Mouse (Mus musculus) heart, postnatal 0 days (tissue): Measurements from ENCODE around the gene Pax4. TPM values are rescaled to one million over a fixed set of nuclear protein-coding genes. Genes with fewer than 3 reads are reported as not detected.
A peak's percentile ranks its signal among the peaks of the same experiment; 100 is the strongest.

Source experiments
- ATAC-seq: fragments of 200-750 bp; cut with Nextera tagmentation; 2 replicates; pipeline ENCODE4 v1.8.0; 2017; ENCODE audit warnings: low read depth, moderate number of reproducible peaks, moderate library complexity; ENCODE audit not compliant: insufficient read depth
- DNase-seq: peaks from one replicate; pipeline ENCODE4 v3.0.0-alpha.2; 2016; ENCODE audit warnings: low spot score
- H3K27ac ChIP-seq: fragments of 300-500 bp; sonication (generic); 2 replicates; pipeline ENCODE4 v1.5.1; 2014; ENCODE audit warnings: low read depth, mild to moderate bottlenecking
- H3K27me3 ChIP-seq: fragments of 300-500 bp; sonication (generic); 2 replicates; pipeline ENCODE4 v1.6.1; 2014; ENCODE audit warnings: low read length, mixed read lengths; ENCODE audit not compliant: control insufficient read depth, insufficient read depth
- H3K36me3 ChIP-seq: fragments of 300-500 bp; sonication (generic); replicated peaks from 2 replicates; pipeline ENCODE4 v1.6.1; 2014; ENCODE audit warnings: low read length, mixed read lengths; ENCODE audit not compliant: control insufficient read depth, insufficient read depth
- H3K4me1 ChIP-seq: fragments of 300-500 bp; sonication (generic); 2 replicates; pipeline ENCODE4 v1.6.1; 2014; ENCODE audit warnings: antibody characterized with exemption; ENCODE audit not compliant: control insufficient read depth, insufficient read depth
- H3K4me2 ChIP-seq: fragments of 300-500 bp; sonication (generic); 2 replicates; pipeline ENCODE4 v1.6.1; 2014; ENCODE audit warnings: low read depth, mild to moderate bottlenecking, low read length, moderate library complexity
- H3K4me3 ChIP-seq: fragments of 300-500 bp; sonication (generic); 2 replicates; pipeline ENCODE4 v1.5.1; 2014; ENCODE audit warnings: low read depth, low read length
- H3K9ac ChIP-seq: fragments of 300-500 bp; sonication (generic); replicated peaks from 2 replicates; pipeline ENCODE4 v1.6.1; 2014; ENCODE audit warnings: low read depth, low read length, mixed read lengths
- H3K9me3 ChIP-seq: fragments of 300-500 bp; sonication (generic); replicated peaks from 2 replicates; pipeline ENCODE4 v1.6.1; 2016; ENCODE audit warnings: low read length; ENCODE audit not compliant: control insufficient read depth
- CTCF ChIP-seq: IDR thresholded peaks from 2 replicates; pipeline ENCODE4 v1.5.1; 2016; ENCODE audit warnings: antibody characterized with exemption, control low read depth, low read depth
- EP300 ChIP-seq: IDR thresholded peaks from 2 replicates; pipeline ENCODE4 v1.6.1; 2016; ENCODE audit warnings: antibody characterized with exemption, low read depth
- WGBS: fragments of 180-500 bp; shearing (Covaris S2); extraction: QIAGEN DNeasy Blood & Tissue Kit; methylation state at CpG from one replicate; pipeline ENCODE4 v1.1.7; 2014; 5-methylcytosine and 5-hydroxymethylcytosine counted together
- polyA plus RNA-seq: library from polyadenylated mRNA; unstranded; fragments of >200 nt; fragmentation: Nextera tagmentation; extraction: Ambion mirVana; gene quantifications from 2 replicates; pipeline ENCODE4 v1.2.1, GENCODE M21; 2015
- total RNA-seq: library from RNA; depleted of rRNA; stranded (reverse); fragments of >200 nt; gene quantifications from 2 replicates; pipeline ENCODE4 v1.2.3, GENCODE M21; 2014; ENCODE audit warnings: low replicate concordance

The Pax4 gene
- total and polyA plus RNA-seq, 2 experiments from 2014 or later = not detected

GRCm38 (mm10) chr6:28425019-28425418 lies 24.1 kb downstream of the Pax4 start:
- H3K9ac ChIP-seq = no peak overlapping the region
- DNase-seq = no peak
- H3K27ac ChIP-seq = no peak overlapping the region
- peaks cover 23% of the 10 kb centered on the region for H3K4me1 ChIP-seq
- H3K4me2 ChIP-seq = peak overlapping the region; percentile 84; the same call in 1 of the 2 replicates
- TF ChIP-seq EP300 = no peak
- no peak for TF ChIP-seq CTCF
- WGBS = 57% methylated on average over 6 of the region's 6 CpGs
- no peak overlapping the region for H3K4me3 ChIP-seq
- H3K9me3 ChIP-seq = no peaks in the 10 kb centered on the region
- H3K27me3 ChIP-seq = no peaks in the 10 kb centered on the region
- peaks cover 17% of the 10 kb centered on the region for H3K36me3 ChIP-seq
- ATAC-seq = no peak

- Histone ChIP-seq H3K4me1 (peaks cover 33% of the 10 kb centered on the region), H3K27me3 (no peaks in the 10 kb centered on the region), H3K4me3 (peak overlapping the region; percentile 100), H3K9me3 (no peaks in the 10 kb centered on the region), H3K27ac (peak overlapping the region; percentile 86), H3K4me2 (peak overlapping the region; percentile 84), H3K36me3 (peaks cover 18% of the 10 kb centered on the region), H3K9ac (peak overlapping the region; percentile 98)
- peak; percentile 40 for DNase-seq
- 6% methylated on average over 29 of the region's 46 CpGs for WGBS
- ATAC-seq = peak; percentile 32
- 0 out of 2 replicates have a peak, but pooled peaks have one; percentile 8 for TF ChIP-seq CTCF
- no peak for TF ChIP-seq EP300
Measured at GRCm38 (mm10) chr6:28423767-28424695, 25.1 kb downstream of the Pax4 start.

- 0% methylated on average over 36 of the region's 42 CpGs for WGBS
- H3K27ac ChIP-seq = peak within 1 kb of the TSS; percentile 86
- DNase-seq = peak; percentile 91
- H3K27me3 ChIP-seq = no peaks in the 10 kb centered on the region
- peaks cover 40% of the 10 kb centered on the region for H3K4me1 ChIP-seq
- peak within 1 kb of the TSS; percentile 84 for H3K4me2 ChIP-seq
- TF ChIP-seq EP300 (no peak), CTCF (no peak)
- peak within 1 kb of the TSS; percentile 98 for H3K9ac ChIP-seq
- peak; percentile 82 for ATAC-seq
- peaks cover 25% of the 10 kb centered on the region for H3K36me3 ChIP-seq
- no peaks in the 10 kb centered on the region for H3K9me3 ChIP-seq
- peak within 1 kb of the TSS; percentile 100 for H3K4me3 ChIP-seq
Measured at GRCm38 (mm10) chr6:28423313-28423712, 25.8 kb downstream of the Pax4 start, which contains the start of gene Arf5. Gene Arf5, plus strand, starts transcription at chr6:28423560.

GRCm38 (mm10) chr6:28422651-28423290 lies 26.4 kb downstream of the Pax4 start:
- no peaks in the 10 kb centered on the region for H3K9me3 ChIP-seq
- ATAC-seq = no peak
- TF ChIP-seq CTCF = no peak
- TF ChIP-seq EP300 = no peak
- WGBS = 71% methylated on average over 15 of the region's 15 CpGs
- H3K4me2 ChIP-seq = peak overlapping the region; percentile 84
- H3K9ac ChIP-seq = peak overlapping the region; percentile 98; the same call in 1 of the 2 replicates
- H3K27me3 ChIP-seq = no peaks in the 10 kb centered on the region
- peaks cover 40% of the 10 kb centered on the region for H3K4me1 ChIP-seq
- DNase-seq = no peak
- H3K36me3 ChIP-seq = peaks cover 31% of the 10 kb centered on the region
- peak overlapping the region; percentile 86 for H3K27ac ChIP-seq
- H3K4me3 ChIP-seq = peak overlapping the region; percentile 100

- Histone ChIP-seq H3K4me1 (peaks cover 40% of the 10 kb centered on the region), H3K27ac (peak overlapping the region; percentile 57), H3K9ac (peak overlapping the region; percentile 63), H3K27me3 (no peaks in the 10 kb centered on the region), H3K4me3 (peak overlapping the region; percentile 72), H3K36me3 (peaks cover 38% of the 10 kb centered on the region), H3K4me2 (peak overlapping the region; percentile 82), H3K9me3 (no peaks in the 10 kb centered on the region)
- DNase-seq (peak; percentile 92), ATAC-seq (peak; percentile 77)
- WGBS = under 1% methylated on average over 27 of the region's 27 CpGs
- TF ChIP-seq EP300 = no peak
- TF ChIP-seq CTCF = peak; percentile 55
Measured at GRCm38 (mm10) chr6:28421469-28422000, 27.6 kb downstream of the Pax4 start.
